Mouse (Mus musculus) intestine, embryonic 14.5 days (tissue): ENCODE data around the gene Ficd. TPM values are rescaled to one million over a fixed set of nuclear protein-coding genes. Genes with fewer than 3 reads are reported as not detected.

ENCODE experiments used
- ATAC-seq: fragments of 200-750 bp; cut with Nextera tagmentation; replicated peaks from 2 replicates; pipeline ENCODE4 v1.8.0; 2017; ENCODE audit warnings: low read depth, moderate number of reproducible peaks, moderate TSS enrichment, moderate library complexity; ENCODE audit not compliant: low FRiP score, low TSS enrichment
- DNase-seq: peaks from one replicate; pipeline ENCODE4 v3.0.0-alpha.2; 2018; ENCODE audit warnings: low spot score
- H3K27ac ChIP-seq: fragments of 300-500 bp; sonication (generic); 2 replicates; pipeline ENCODE4 v1.5.1; 2014; ENCODE audit warnings: low read depth, mild to moderate bottlenecking, control low read depth
- H3K27me3 ChIP-seq: fragments of 300-500 bp; sonication (generic); replicated peaks from 2 replicates; pipeline ENCODE4 v1.6.1; 2014; ENCODE audit warnings: low read length, control low read depth; ENCODE audit not compliant: control insufficient read depth, insufficient read depth
- H3K36me3 ChIP-seq: fragments of 300-500 bp; sonication (generic); 2 replicates; pipeline ENCODE4 v1.6.1; 2014; ENCODE audit warnings: low read length, control low read depth; ENCODE audit not compliant: control insufficient read depth, insufficient read depth
- H3K4me1 ChIP-seq: fragments of 300-500 bp; sonication (generic); replicated peaks from 2 replicates; pipeline ENCODE4 v1.6.1; 2014; ENCODE audit warnings: low read length, control low read depth, mixed read lengths; ENCODE audit not compliant: control insufficient read depth, insufficient read depth
- H3K4me2 ChIP-seq: fragments of 300-500 bp; sonication (generic); 2 replicates; pipeline ENCODE4 v1.6.1; 2014; ENCODE audit warnings: low read length
- H3K4me3 ChIP-seq: fragments of 300-500 bp; sonication (generic); 2 replicates; pipeline ENCODE4 v1.5.1; 2014; ENCODE audit warnings: low read depth, low read length, control low read depth, mixed read lengths
- H3K9ac ChIP-seq: fragments of 300-500 bp; sonication (generic); 2 replicates; pipeline ENCODE4 v1.6.1; 2014; ENCODE audit warnings: mild to moderate bottlenecking, low read length
- H3K9me3 ChIP-seq: fragments of 300-500 bp; sonication (generic); 2 replicates; pipeline ENCODE4 v1.6.1; 2016; ENCODE audit warnings: low read length, control low read depth; ENCODE audit not compliant: control insufficient read depth
- WGBS: fragments of 180-500 bp; shearing (Covaris S2); extraction: QIAGEN DNeasy Blood & Tissue Kit; methylation state at CpG from one replicate; pipeline ENCODE4 v1.1.7; 2014; 5-methylcytosine and 5-hydroxymethylcytosine counted together
- polyA plus RNA-seq: library from polyadenylated mRNA; unstranded; fragments of >200 nt; fragmentation: Nextera tagmentation; extraction: Ambion mirVana; gene quantifications from 2 replicates; pipeline ENCODE4 v1.2.1, GENCODE M21; 2014

Ficd gene
- polyA plus RNA-seq, 1 experiment from 2014 or later: 3.6 TPM

DNA sequence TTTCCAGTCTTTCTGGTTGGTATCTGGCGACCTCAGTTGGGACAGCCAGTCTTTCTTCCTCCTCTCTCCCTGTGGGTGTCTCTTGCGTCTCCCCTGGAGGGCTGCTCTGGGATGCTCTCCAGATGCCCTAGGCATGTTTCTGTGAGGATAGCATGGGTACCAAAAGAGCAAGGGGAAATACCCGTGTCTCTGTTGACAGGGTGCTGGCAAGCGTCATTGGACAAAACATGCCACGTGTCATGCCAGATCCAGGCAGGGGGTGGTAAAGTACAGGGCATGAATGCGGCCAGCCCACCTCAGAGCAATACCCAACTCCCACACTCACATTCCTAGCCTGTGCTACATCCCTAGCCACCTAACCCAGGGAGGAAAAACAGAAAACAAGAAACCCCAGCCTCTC lies 9.0 kb upstream of the Ficd start:
- H3K4me3 ChIP-seq: no peak overlapping the region
- H3K4me1 ChIP-seq: no peaks in the 10 kb centered on the region
- WGBS: 42% methylated on average over 6 of the region's 6 CpGs
- DNase-seq (no peak), ATAC-seq (no peak)
- H3K9ac ChIP-seq: no peak overlapping the region
- no peak overlapping the region for H3K4me2 ChIP-seq
- no peak overlapping the region for H3K27ac ChIP-seq
- H3K27me3 ChIP-seq: 0 out of 2 replicates have a peak, but pooled peaks cover 5% of the 10 kb centered on the region
- H3K9me3 ChIP-seq: no peaks in the 10 kb centered on the region
- H3K36me3 ChIP-seq: no peaks in the 10 kb centered on the region

GRCm38 (mm10) chr5:113727238-113727637 lies 8.4 kb upstream of the Ficd start:
- WGBS: 57% methylated on average over 12 of the region's 12 CpGs
- 0 out of 2 replicates have a peak, but pooled peaks cover 5% of the 10 kb centered on the region for H3K27me3 ChIP-seq
- H3K9me3 ChIP-seq: no peaks in the 10 kb centered on the region
- no peaks in the 10 kb centered on the region for H3K36me3 ChIP-seq
- H3K4me1 ChIP-seq: no peaks in the 10 kb centered on the region
- no peak overlapping the region for H3K27ac ChIP-seq
- no peak overlapping the region for H3K4me2 ChIP-seq
- no peak overlapping the region for H3K4me3 ChIP-seq
- no peak for DNase-seq
- ATAC-seq: no peak
- H3K9ac ChIP-seq: no peak overlapping the region

GRCm38 (mm10) chr5:113728011-113728410 lies 7.6 kb upstream of the Ficd start:
- WGBS: 82% methylated on average over 7 of the region's 7 CpGs
- H3K4me3 ChIP-seq: no peak overlapping the region
- no peak for ATAC-seq

DNA sequence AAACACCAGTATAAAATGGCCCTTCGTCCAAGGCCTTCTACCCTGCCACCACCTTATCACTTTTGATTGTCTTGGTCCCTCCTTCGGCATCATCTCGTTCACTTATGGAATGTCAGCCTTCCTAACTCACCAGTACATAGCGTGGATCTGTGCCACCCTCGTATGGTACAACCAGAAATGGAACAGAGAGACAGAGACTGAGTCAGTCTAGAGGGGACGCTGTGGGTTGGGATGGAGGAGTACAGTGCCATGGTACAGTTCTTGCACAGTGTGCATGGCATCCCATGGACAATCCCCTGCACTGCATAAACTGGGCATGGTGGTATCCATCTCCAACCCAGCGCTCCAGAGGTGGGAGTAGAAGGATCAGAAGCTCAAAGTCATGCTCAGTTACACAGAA lies 6.9 kb upstream of the Ficd start:
- Histone ChIP-seq H3K27me3 (0 out of 2 replicates have a peak, but pooled peaks cover 1% of the 10 kb centered on the region), H3K27ac (no peak overlapping the region), H3K4me2 (no peak overlapping the region), H3K9ac (no peak overlapping the region), H3K9me3 (no peaks in the 10 kb centered on the region), H3K4me1 (no peaks in the 10 kb centered on the region), H3K36me3 (no peaks in the 10 kb centered on the region), H3K4me3 (no peak overlapping the region)
- no peak for DNase-seq
- no peak for ATAC-seq
- 87% methylated on average over 7 of the region's 7 CpGs for WGBS

More at GRCm38 (mm10) chr5:113728011-113728410, 7.6 kb upstream of the Ficd start:
- no peak overlapping the region for H3K9ac ChIP-seq
- H3K27me3 ChIP-seq: 0 out of 2 replicates have a peak, but pooled peaks cover 5% of the 10 kb centered on the region
- DNase-seq: no peak
- no peak overlapping the region for H3K4me2 ChIP-seq
- no peaks in the 10 kb centered on the region for H3K4me1 ChIP-seq
- H3K27ac ChIP-seq: no peak overlapping the region
- H3K36me3 ChIP-seq: no peaks in the 10 kb centered on the region
- no peaks in the 10 kb centered on the region for H3K9me3 ChIP-seq

DNA sequence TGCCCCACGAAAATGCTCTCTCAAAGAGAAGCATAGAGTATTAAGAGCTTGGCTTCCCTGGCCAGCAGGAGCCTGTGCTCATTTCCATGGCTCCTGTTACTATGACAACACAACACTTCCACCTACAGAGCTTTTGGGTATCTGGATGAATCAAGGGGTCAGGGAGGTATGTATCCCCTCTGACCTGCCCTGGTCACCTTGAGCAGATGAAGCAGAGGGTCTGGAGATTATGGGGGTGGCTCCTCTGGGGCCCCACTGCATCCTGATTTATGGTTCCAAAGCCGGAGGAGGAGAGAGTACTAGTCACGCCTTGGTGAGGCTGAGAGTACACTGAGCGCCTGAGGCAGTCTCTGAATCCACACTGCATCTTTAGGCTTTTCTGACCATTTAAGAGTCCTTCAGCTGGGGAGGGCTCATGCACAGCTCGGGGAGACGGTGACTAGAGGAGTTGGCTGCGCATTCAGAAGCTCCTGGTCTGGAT lies 4.9 kb upstream of the Ficd start:
- WGBS: 56% methylated on average over 7 of the region's 7 CpGs
- no peaks in the 10 kb centered on the region for H3K9me3 ChIP-seq
- no peaks in the 10 kb centered on the region for H3K27me3 ChIP-seq
- ATAC-seq (no peak), DNase-seq (peak; percentile 50)
- no peaks in the 10 kb centered on the region for H3K36me3 ChIP-seq
- no peak overlapping the region for H3K27ac ChIP-seq
- no peak overlapping the region for H3K4me3 ChIP-seq
- no peaks in the 10 kb centered on the region for H3K4me1 ChIP-seq
- H3K9ac ChIP-seq: no peak overlapping the region
- H3K4me2 ChIP-seq: no peak overlapping the region

GRCm38 (mm10) chr5:113731174-113731573 lies 4.4 kb upstream of the Ficd start:
- 89% methylated on average over 7 of the region's 7 CpGs for WGBS
- H3K4me3 ChIP-seq: no peak overlapping the region
- no peak overlapping the region for H3K27ac ChIP-seq
- no peak overlapping the region for H3K9ac ChIP-seq
- H3K4me1 ChIP-seq: no peaks in the 10 kb centered on the region; the same call in 1 of the 2 replicates
- H3K27me3 ChIP-seq: no peaks in the 10 kb centered on the region
- DNase-seq: no peak
- no peak for ATAC-seq
- H3K4me2 ChIP-seq: no peak overlapping the region
- no peaks in the 10 kb centered on the region for H3K9me3 ChIP-seq
- no peaks in the 10 kb centered on the region for H3K36me3 ChIP-seq

DNA sequence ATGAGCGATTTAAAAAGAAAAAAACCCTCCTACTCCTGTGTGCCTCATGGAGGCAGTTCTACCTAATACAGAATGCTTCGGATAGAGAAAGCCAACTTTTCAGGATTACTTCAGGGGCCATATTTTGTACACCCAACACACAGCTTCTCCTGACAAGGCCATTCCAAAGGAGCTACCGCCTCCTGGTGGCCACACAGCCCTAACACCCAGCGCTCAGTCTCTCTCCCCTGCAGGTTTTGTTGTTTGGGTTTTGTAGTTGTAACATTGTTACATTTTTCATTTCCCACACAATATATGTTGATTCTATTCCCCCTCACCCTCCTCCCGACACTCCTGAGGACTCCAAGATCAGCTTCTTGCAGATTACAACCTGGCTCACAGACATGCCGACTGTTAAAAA lies 3.4 kb upstream of the Ficd start:
- peak; percentile 70 for DNase-seq
- Histone ChIP-seq H3K27ac (no peak overlapping the region), H3K4me3 (no peak overlapping the region), H3K9me3 (no peaks in the 10 kb centered on the region), H3K4me2 (no peak overlapping the region), H3K9ac (no peak overlapping the region), H3K4me1 (peaks cover 9% of the 10 kb centered on the region; the same call in 1 of the 2 replicates), H3K36me3 (no peaks in the 10 kb centered on the region), H3K27me3 (no peaks in the 10 kb centered on the region)
- WGBS: 20% methylated on average over 6 of the region's 6 CpGs
- no peak for ATAC-seq

DNA sequence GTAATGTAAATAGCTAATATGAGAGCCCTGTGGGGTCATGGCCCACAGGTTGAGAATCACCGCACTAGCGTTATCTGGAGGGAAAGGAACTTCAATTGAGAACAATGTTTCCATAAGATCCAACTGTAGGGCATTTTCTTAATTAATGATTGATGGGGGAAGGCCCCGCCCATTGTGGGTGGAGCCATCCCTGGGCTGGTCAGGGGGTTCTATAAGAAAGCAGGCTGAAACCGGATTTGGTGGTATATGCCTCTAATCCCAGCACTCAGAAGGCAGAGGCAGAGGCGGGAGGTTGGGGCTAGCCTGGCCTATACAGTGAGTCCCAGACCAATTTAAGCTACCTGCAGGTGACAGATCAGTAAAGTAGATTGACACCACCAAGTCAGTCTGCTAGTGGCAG lies 1.2 kb upstream of the Ficd start:
- Histone ChIP-seq H3K9ac (no peak overlapping the region), H3K27ac (no peak overlapping the region), H3K27me3 (no peaks in the 10 kb centered on the region), H3K4me2 (no peak overlapping the region), H3K9me3 (no peaks in the 10 kb centered on the region), H3K36me3 (peaks cover 17% of the 10 kb centered on the region), H3K4me3 (no peak overlapping the region), H3K4me1 (peaks cover 9% of the 10 kb centered on the region; the same call in 1 of the 2 replicates)
- WGBS: 65% methylated on average over 5 of the region's 5 CpGs
- ATAC-seq: no peak
- no peak for DNase-seq

DNA sequence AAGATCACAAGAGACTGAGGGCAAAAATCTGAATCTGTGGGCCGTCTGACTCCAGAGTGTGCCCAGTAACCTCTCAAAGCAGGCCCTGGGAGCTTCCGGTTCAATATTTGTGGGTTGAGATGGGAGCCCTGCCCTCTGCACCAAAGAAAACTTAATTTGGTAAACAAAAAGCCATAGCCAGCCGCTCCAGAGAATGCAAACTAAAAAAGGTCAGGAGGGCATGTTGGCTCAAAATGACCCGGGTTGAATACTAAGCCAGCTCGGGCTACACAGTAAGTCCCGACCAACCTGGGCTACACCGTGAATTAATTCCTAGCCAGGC lies 619 bp upstream of the Ficd start:
- WGBS: 22% methylated on average over 7 of the region's 7 CpGs
- Histone ChIP-seq H3K9ac (peak overlapping the region; percentile 83), H3K4me3 (peak overlapping the region; percentile 49), H3K36me3 (peaks cover 23% of the 10 kb centered on the region), H3K4me2 (peak overlapping the region; percentile 57), H3K27ac (peak overlapping the region; percentile 96), H3K9me3 (no peaks in the 10 kb centered on the region), H3K4me1 (peaks cover 9% of the 10 kb centered on the region; the same call in 1 of the 2 replicates), H3K27me3 (no peaks in the 10 kb centered on the region)
- no peak for DNase-seq
- ATAC-seq: peak; percentile 42
